Mouse (Mus musculus): ENCODE data around the gene Omt2b.
"Not testable (repeated sequence)": the region's sequence is repeated elsewhere in the genome, so short reads cannot be mapped to it uniquely, and the experiment has no call there.

Gene Omt2b

DNA sequence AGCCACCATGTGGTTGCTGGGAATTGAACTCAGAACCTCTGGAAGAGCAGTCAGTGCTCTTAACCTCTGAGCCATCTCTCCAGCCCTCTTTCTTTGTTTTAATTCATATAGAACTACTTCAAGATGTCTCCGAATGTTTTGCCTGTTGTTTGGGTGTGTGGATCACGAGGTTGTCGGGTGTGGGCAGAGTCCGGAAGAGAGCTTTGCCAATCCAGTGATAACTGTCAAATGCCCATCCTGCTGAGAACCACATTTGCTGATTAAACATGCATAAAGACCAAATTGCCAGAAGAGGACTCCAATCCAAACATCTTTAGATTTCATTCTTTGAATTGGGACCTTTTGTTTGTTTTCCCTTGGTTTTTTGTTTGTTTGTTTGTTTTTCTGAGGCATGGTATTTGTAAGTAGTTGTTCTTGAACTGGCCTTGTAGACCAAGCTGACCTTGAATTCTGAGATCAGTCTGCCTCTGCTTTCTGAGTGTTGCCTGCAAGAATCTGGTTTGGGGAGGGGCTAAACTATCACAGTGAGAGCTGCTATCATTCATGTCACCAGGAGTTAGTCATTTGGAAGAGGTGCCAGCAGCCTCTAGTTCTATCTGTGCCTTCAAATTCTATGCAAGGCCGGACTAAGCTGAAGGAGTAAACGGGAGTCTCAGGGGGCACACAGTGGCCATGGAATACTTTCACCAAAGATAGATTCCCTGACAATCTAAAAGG is 24.3 kb downstream of the Omt2b start:
- DNase-seq (ENCODE audit: low spot score) = no peak

DNA sequence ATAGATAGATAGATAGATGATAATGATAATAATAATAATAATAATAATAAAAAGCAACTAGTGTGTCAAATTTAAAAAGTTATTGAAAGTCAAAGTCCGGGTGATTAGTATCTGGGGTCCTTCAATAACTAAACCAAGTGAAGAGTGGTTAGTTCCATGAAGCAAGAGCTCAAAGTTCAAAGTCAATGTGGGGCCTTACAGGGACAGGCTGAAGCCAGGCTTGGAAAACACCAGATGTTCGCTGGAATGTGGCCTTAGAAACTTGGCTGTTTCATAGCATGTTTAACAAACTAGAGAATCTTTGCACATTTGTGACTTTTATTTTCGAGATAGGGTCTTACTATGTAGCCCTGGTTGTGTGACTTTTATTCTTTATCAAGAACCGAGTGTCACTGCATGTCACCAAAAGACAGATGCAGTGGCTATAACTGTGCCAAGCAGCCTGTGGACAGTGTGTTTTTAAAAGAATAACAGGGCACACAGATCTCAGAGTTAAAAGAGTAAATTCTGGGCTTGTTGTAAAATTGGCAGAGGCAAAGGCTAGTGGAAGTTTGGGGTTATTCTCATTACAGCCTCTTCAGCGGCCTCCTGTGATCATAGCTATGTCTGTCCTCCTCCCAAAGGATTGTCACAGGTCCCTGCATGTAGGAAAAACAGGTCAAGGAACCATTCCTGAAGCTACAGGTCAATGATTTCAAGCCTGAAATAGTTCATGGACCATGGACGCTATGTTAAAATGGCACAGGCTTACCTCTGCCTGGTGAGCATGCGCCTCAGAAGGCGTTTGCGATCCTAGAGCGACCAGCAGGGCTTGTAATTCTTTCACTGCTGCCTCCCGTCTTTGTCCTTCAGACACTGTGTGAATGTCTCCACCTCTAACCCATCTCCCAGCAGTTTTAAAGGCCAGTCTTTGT is 27.5 kb downstream of the Omt2b start:
- DNase-seq (ENCODE audit: low spot score) = no peak

GRCm38 (mm10) chr9:78355611-78356010 is 28.2 kb downstream of the Omt2b start, which contains the start of gene Gsta2:
Gsta2 (minus strand) TSS chr9:78355788.
- DNase-seq (ENCODE audit: low spot score) = no peak

GRCm38 (mm10) chr9:78358053-78358452 is 30.7 kb downstream of the Omt2b start:
- DNase-seq (ENCODE audit: low spot score) = peak; percentile 22

GRCm38 (mm10) chr9:78359750-78360483 is 32.5 kb downstream of the Omt2b start:
- no peak for DNase-seq (ENCODE audit: low spot score)

DNA sequence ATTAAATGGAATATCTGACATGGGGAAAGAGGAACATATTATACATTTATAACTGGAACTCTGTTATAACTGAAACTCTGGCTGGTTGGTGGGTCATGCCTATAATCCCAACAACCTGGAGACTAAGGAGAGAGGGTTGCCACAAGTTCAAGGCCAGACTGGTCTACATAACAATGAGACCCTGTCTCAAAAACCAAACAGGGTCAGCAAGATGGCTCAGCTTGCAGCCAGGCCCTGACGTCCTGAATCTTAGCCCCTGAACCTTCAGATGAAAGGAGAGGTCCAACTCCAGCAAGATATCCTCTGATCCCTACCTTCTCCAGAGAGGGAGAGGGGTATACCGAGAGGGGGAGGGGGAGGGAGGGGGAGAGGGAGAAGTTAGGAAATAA is 33.1 kb downstream of the Omt2b start:
- DNase-seq (ENCODE audit: low spot score) = no peak

GRCm38 (mm10) chr9:78363374-78363773 is 36.0 kb downstream of the Omt2b start:
- DNase-seq (ENCODE audit: low spot score) = no peak

- no peak for DNase-seq (ENCODE audit: low spot score)
These were observed 37.3 kb downstream of the Omt2b start for GRCm38 (mm10) chr9:78364701-78365100.

- no peak for DNase-seq (ENCODE audit: low spot score)
These were observed 38.6 kb downstream of the Omt2b start for GRCm38 (mm10) chr9:78365850-78366544.

GRCm38 (mm10) chr9:78367959-78368358 is 40.6 kb downstream of the Omt2b start, which contains the start of gene Dppa5a:
Dppa5a (minus strand) TSS chr9:78368177.
- DNase-seq (ENCODE audit: low spot score) = not testable (repeated sequence)

- no peak for DNase-seq (ENCODE audit: low spot score)
These were observed 41.4 kb downstream of the Omt2b start for GRCm38 (mm10) chr9:78368671-78369293.

DNA sequence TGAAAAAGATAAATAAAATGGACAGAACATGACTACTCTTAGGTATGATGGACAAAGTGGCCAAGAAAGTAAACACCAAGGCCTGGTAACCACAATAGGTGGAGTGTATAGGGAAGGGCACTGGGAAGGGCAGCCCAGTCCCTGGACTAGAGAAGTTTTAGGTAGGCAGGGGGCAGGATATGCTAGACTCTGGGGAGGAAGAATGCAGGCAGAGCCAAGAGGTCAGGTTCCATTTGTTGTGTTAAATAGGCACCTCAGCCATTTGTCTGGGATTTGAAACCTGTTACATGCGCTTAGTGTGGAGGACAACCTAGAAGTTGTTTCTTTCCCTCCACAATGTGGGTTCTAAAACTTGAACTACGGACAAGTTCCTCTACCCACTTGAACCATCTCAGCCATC is 42.0 kb downstream of the Omt2b start:
- no peak for DNase-seq (ENCODE audit: low spot score)

DNA sequence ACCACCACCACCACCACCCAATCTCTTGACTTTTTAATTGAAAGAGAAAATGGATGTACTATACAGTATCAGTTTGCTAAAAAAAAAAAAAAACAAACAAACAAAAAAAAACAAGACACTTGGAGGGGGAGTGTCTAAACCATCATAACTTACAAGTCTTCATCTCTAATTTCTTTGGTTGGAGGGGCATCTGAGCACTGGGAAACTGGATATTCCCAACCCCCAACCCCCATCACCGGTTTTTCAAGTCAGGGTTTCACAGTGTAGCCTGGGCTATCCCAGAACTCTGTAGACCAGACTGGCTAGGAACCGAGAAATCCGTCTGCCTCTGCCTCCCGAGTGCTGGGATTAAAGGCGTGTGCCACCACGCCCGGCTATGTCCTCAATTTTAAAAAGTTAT is 42.4 kb downstream of the Omt2b start:
- DNase-seq (ENCODE audit: low spot score) = no peak

DNA sequence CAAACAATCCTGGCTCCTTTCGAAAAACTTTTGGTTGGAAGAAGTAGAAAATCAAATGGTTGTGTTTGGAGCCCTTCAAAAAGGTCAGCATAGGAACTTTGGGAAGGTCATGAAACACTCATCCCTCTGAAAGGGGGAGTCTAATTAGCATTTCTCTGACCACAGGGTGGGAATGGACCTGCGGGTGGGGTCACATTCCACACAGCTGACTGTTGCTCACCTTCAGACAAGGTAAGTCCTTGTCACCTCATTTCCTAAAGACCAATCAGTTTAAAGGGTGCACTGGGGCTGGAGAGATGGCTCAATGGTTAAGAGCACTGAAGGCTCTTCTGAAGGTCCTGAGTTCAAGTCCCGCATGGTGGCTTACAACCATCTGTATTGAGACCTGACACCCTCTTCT is 44.1 kb downstream of the Omt2b start:
- DNase-seq (ENCODE audit: low spot score) = no peak

DNA sequence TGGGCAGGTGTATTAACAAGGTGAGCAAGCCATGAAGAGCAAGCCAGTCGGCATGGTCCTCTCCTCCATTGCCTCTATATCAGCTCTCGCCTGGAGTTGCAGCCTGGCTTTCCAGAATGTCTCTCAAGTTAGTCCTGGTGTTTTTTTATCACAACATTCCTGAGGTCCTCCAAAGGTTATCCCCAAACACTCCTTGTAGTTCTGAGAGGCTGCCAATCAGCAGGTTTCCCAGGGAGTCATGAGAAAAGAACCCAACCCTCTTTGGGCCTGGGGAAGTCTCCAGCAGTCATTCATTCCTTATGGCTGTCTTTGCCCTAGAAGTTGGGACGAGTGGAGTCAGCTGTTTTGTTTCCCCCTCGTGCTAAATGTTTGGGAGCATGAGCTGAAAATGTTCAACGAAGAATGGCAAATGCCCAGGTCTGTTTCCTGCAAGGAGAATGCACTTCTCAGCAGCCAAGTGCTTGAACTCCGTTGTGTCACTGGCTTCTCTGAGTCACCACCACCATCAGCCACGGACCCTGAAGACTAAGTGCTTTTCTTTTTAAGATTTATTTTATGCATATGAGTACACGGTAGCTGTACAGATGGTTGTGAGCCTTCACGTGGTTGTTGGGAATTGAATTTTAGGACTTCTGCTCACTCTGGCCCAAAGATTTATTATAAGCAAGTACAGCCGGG is 45.6 kb downstream of the Omt2b start:
- DNase-seq (ENCODE audit: low spot score) = no peak

GRCm38 (mm10) chr9:78374397-78374796 is 47.0 kb downstream of the Omt2b start:
- no peak for DNase-seq (ENCODE audit: low spot score)

DNA sequence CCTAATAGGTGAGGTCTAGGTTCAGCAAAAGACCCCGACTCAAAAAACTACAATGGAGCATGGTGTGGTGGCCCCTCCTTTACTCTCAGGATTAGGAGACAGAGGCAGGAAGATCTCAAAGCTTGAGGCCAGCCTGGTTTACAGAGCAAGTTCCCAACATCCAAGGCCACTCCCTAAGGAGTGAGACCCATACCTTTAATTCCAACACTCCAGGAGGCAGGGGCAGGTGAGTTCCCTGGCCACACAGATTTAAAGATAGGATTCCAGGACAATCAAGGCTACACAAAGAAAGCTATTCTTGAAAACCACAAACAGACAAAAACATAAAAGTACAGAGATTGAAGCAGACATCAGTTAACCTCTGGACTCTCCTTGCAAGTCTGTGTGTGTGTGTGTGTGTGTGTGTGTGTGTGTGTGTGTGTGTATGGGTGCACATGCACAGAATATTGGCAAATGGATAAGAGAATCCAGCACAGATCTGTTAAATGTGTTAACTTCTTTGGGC is 47.5 kb downstream of the Omt2b start:
- no peak for DNase-seq (ENCODE audit: low spot score)

GRCm38 (mm10) chr9:78375486-78375885 is 48.1 kb downstream of the Omt2b start:
- no peak for DNase-seq (ENCODE audit: low spot score)

DNA sequence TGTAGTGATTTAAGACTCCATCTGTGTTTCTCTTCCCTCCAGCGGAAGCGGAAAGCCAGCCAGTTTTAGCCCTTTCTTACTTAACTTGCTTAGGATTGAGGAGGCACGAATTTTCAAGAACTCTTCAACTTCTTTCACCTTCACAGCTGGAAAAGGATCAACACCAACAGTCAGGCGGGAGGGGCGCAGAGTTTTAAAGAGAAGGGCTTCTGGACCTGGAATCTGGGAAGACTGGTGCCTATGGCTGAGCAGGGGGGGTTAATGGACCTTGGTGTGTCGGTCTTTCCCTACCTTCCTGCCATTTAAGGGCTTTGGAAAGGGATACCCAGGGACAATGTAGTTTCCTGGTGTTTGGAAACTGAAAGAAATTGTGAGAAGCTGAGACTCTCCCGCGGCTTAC is 50.2 kb downstream of the Omt2b start:
- no peak for DNase-seq (ENCODE audit: low spot score)

GRCm38 (mm10) chr9:78378113-78378785 is 50.9 kb downstream of the Omt2b start, which contains the start of gene Ooep:
Ooep (minus strand) TSS chr9:78378725.
- DNase-seq (ENCODE audit: low spot score) = no peak

All from spleen, adult 12 weeks (tissue).